Mouse (Mus musculus) CD4-positive, CD25-positive, alpha-beta regulatory T cell, adult 2 months (primary cell): ENCODE results near the gene Cox5b.

Source experiments
- DNase-seq: peaks from one replicate; pipeline ENCODE4 v3.0.0-alpha.2; 2012; ENCODE audit warnings: low read depth, low spot score

Gene Cox5b

DNA sequence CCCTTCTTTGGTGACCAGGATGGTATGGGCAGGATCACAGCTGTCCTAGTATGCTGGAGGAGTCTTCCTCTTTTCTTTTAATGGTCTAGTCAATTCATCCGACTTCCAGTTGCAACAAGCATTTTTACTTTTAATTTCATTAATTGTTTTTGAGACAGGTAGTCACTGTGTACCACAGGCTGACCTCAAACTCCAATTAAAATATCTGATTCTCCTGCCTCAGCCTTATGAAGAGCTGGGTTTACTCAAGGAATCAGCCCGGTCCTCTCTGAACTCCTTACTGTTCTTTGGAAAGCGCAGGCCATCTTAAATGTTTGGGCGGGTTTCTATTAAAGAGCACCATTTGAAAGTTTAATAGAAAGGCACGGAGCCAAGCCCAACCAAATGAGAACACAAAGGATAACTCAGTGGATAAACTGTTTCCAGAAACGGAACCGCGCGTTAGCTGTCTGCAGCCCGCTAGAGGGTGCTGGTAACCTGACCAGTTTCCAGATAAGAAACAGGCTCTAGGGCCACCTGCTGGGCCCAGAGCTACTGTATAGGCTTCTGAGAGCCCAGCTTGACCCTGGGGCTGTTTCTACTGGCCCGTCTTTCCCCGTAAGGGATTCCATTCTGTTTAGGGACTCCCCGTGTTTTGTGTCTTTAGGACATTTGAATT, 7.3 kb upstream of the Cox5b start:
- DNase-seq, result peak; percentile 84

DNA sequence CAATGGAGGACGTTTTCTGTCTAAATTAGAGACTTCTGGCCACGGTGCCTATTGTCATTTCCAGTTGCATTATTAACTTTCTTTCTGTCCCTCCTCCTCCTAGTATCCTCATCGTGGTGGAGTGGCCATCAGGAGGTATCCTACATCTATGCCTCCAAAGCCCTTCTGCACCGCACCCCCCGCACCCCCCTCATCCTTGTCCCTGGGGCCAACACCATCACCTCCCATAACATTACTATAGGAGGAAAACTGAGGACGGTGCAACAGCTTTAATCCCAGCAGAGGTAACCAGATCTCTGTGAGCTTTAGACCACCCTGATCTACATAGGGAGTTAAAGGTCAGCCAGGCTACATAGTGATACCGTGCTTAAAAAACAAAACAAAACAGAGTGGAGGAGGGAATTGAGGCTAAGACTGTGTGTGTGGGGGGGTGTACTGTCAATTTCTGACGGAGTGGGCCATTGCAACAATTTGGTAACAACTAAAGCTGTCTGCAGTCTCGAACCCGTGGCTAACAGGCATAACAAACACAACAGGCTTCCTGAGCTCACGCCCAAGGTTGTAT, 496 bp upstream of the Cox5b start:
- no peak for DNase-seq

DNA sequence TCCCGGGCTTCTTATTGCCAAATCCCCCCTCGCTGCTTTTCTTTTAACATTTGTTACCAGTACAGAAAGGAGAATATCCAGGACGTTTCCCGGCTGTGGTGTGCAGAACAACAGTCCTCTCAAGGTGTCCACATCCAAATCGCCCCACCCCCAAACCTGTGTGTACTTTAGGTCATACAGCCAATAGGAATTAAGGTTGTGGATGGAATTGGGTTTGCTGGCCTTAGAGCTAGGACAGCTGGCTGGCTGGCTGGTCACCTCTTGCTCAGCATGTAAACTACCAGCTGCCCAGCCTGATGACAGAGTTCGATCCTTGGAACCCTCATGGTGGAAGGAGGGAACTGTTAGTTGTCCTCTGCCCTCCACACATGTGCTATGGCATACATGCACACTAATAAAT, 3.6 kb downstream of the Cox5b start:
- DNase-seq, result no peak

DNA sequence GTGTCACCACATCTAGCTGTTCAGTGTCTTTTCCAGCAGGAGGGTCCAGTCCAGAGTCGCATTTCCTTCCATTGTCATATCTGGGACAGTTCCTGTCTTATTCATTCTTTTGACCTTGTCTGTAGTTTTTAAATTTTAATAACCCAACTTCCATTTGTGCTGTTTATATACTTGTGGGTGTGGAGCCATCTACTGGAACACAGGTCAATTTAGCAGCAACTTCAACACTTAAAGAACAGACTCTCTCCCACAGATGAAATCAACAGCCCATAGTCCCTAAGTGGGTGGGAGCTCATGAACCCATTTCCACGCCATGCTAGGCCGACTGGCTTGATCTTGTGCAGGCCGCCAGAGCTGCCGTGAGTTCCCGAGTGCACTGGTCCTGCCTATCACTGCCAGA, 5.2 kb downstream of the Cox5b start:
- no peak for DNase-seq

DNA sequence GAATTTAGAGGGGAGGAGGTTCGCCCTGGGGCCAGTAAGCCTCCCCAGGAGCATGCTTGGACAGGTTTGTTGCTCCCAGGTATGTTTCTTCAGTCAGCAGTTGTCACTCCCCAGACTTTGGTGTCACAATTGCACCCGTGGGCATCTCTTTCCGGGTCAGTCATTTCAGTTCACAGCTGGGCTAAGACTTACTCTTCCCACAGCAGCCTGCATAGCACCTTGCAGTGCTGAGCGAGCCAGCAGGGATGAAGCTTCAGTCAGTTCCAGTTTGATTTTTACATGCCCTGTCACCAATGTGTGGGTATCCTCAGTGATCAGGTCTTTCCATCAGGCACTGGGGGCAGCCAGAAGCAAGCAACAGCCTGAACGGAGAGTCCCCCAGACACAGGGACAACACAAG, 5.8 kb downstream of the Cox5b start:
- DNase-seq, result no peak

DNA sequence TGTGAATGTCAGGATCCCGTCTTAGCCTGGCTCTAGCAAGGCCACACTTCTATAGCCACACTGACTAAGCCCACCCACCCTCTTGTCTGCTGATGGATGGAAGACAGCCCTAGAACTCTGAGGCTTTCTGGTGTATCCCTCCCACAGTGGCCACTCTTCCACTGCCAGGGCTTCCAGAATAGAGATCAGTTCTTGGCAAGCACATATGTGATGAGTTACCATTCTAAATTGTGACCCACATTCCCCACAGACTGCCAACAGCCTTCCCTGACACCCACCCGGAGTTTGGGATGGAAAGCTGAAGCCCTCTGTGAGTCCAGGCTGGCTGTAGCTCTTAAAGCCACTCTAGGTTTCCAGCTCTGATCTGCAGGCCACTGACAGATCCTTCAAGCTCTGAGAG, 15.9 kb downstream of the Cox5b start:
- DNase-seq, result no peak

DNA sequence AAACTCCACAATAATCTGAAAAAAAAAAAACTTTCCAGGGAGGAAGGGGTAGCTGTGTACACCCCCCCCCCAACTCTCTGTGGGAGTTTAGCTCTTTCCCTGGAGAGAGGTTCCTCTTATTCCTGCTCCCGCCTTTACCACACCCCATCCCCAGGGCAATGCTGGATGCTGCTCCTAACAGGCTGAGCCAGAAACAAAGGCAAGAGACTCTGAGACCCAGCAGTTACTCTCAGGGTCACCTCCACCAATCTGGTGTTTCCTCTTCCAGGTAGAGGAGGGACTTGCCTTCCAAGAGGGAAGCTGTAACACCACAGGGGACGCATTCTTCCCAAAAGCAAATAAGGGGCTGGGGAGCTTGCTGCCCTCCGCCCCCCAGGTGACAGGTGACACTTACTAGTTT, 16.5 kb downstream of the Cox5b start:
- DNase-seq, result no peak

DNA sequence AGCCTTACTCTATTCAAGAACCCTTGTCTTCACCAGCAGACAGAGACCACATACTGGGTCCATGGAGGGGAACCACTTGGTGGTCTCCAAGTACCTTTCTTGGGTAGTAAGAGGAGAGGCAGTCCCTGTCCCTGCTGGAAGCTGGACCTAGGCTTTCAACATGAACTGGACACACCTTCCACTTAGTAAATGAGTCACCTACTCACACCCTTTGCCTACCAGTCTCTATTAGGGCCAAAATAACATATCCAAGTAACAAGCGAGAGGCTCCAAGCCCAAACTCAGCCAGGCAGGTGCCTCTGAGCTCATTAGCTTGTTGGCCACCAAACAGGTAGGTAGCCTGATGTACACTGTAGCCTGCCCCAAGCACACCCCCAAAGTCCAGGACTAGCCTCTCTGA, 17.4 kb downstream of the Cox5b start:
- DNase-seq, result no peak

DNA sequence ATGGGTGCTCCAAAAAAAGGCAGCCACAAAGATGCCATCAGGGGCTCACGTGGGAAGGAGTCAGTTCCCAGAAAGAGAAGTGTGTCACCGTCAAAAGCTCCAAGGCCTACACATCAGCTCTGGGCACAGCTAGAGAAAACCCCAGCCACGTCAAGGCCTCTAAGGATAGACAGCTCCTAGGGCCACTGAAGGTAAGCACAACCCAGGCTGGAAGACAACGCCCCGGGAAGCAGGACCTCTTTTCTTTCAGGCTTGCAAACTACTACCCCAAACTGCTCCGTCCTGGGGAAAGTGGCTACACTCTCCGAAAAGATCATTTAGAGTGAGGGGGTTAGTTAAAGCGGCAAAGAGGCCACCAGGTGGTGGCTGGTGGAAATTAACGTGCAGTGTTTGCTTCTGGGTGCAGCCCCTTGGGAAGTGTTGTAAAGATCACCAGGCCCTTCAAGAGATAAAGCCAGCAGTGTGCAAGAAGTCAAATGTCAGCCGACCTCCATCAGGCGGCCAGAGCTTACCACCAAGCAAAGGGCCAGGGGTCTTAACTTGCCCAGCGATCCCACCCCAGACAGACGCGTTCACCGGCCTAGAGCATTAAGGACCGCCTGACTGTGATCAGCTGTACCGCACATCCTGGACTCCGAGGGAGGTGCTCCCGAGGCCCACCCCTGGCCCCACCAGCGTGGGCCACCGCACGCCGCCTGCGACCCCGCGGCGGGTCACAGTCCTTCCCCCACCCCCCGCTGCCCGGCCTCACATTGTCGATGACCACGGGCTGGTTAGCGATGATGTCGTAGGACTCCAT, 18.0 kb downstream of the Cox5b start:
- DNase-seq, result peak; percentile 78

DNA sequence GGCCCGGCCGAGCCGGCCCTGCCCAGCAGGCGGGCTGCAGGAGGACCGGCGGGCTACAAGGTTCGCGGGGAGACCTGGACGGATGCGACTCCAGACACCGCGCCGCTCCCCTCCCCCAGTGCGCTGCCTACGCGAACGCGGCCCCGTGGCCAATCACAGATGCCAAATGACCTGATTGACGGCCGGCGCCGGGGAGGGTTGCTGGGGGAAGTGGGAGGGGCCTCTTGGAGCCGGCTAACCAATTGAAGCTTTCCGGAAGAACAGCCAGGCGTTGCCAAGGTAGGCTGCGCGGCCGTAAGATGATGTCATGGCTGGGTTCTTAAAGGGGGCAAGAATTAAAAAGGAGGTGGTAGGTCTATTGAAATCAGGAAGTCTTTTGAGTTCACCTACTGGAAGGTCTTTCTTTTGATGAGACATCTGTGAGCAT, 18.6 kb downstream of the Cox5b start, which contains the start of gene 4933424G06Rik:
4933424G06Rik (plus strand) TSS at position 296 of the 427 bp plus-strand sequence.
- peak; percentile 99 for DNase-seq

DNA sequence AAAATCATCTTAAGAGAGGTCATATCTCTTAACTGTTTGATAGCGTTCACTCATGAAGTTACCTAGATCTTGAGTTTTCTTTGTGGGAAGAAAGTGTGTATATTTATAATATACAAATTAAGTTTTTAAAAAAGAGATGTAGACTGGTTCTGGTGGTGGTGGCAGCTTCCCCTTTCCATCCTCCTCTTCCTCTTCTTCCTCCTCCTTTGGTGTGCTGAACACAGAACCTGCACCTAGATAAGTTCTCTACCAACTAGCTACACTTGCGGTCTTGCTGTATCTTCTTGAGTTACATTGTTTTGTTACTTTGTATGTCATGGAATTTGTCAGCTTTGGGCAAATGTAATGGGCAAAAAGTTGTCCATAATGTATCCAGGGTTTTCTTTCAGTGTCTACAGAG, 19.9 kb downstream of the Cox5b start:
- DNase-seq, result no peak

DNA sequence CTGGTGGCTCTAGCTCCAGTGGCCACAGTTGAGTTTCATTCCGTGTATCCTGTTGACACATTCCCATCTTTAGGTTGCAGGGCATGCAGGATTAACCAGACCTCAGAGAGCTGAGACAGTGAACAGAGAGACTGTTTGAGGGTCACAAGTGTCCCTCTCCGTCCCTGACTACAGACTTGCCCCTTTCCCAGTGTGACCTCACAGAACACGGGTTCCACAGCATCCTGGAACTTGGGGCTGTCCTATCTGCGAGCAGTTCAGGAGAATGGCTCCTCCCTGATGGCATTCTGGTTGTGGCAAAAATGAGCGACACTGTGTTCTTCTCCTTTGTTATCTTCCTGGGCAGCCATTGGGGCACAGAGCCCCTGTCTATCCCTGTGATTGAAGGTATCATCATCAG, 23.1 kb downstream of the Cox5b start, which contains the start of gene Actr1b:
Actr1b (minus strand) TSS at position 112 of the 400 bp plus-strand sequence.
- no peak for DNase-seq

DNA sequence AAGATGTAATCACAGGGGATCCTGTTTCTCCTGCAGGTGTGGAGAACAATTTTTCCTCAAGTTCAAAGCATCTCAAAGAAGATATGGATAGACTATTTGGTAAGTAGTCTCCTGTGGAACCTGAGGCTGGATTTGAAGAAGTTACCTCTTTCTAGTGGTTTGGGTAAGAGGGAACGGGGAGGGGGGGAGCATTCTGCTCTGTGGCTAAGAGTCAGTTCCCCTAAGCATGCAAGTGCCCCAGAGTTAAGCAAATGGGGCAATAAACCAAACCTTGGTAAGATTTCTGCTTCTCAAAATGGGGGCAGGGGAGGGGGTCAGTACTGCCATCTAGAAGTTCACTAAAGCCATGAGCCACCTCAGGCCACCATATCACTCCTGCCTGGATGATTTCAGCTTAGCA, 27.5 kb downstream of the Cox5b start:
- no peak for DNase-seq

DNA sequence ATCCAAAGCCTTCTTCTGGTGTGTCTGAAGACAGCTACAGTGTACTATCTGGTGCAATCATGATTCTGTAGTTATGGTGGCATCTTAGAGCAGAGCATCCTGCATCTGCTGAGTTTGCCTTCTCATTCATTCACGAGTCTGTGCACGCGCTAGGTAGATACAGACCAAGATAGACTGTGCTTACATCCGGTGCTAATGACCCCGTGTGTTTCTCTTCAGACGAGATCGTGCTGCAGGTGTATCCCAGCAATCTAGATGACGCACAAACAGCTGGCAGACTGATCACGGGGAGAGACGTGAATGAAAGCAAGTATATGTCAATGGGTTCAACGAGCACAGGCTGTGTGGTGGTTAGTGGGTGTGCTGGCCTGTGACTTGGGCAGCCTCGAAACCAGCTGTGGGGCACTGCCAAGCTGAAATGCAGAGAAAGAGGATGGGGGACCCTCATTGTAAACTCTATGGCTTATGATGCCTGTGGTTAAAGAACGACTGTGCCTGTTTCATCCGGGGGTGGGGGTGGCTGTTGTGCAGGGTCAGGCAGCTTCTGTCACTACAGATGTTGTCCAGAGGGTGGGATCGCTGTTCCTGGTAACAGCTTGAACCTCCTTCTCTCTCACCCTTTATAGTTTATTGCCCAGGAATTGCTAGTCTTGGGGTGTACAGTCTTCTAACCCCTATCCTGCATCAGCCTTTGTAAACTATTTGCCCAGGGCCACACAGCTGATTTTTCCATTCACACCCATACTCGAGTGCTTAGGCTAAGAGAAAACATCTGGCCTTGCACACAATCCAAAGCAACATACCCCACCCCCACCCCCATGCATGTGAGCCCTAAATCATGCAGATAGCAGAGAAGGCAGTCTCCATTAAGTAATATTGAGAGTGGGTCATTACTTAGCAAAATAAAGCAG, 32.2 kb downstream of the Cox5b start:
- peak; percentile 75 for DNase-seq

DNA sequence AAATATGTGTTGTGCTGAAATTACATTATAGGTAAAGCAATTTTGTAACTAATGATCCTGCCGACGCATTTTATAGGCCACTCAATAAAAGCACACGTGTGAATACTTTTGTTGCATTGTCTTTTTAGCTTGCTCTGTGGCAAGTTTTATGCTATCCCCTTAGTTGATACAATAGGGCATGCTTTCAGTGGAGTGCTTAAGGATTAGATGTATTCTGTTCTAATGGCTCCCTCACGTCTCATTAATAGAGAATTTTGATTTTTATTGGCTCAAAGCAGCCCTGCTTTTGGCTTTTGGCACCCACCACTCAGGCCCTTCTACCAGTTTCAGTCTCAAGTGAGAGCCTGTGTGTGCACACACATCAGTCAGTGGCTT, 32.8 kb downstream of the Cox5b start:
- DNase-seq, result no peak

DNA sequence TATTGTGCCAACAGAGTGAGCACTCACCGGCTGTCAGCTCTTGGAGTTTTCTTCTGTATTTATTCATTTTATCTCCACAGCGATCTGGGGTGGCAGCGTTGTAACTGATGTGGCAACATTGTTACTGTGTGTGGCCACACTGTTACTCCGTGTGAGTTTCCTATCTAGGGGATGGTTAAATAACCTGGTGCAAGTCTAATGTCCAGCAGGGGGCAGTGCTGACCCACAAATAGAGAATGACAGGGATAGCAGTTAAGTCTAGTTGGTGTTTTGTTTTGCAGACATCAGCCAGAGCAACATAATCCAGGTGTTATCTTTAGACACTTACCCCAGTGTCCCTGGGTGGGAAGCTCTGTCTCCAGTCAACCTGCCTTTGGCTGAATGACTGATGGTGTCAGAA, 46.1 kb downstream of the Cox5b start:
- peak; percentile 93 for DNase-seq

DNA sequence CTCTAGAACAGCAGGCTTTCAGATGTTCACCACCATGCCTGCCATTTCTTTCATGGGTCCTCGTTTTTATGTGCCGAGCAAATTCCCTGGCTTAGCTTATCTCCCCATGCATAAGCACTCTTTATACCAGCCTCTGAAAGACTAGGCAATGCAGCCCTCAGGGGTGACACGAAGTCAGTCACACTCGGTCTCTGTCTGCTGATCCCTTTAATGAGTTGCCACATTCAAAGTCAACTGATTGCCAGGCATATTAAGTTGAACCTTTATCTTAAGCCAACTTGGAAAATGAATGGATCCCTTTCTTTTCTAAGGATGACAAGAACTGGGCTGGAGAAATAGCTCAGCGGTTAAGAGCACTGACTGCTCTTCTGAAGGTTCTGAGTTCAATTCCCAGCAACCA, 48.0 kb downstream of the Cox5b start:
- DNase-seq, result no peak

DNA sequence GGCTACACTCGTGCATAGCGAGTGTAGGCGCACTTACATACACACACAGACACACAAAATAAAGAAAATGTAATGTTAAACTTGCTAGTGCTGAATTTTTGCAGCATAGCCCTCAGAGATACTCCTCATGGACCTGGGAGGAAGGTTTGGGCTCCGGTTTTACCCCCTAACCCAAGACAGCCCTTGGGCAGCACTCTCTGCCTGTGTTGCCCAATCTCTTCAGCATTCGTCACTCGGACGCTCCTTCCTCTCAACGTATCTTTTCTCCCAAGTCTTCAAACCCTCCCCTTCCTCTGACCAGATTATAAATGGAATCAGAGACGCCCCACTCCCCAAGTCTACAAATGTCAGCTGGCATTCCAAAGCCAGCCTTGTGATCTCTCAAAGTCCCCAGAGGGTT, 51.8 kb downstream of the Cox5b start:
- DNase-seq, result no peak
